Mouse (Mus musculus) E14TG2a.4 (cell line): ENCODE data around the gene Sars2.

Source experiments
- CTCF ChIP-seq: conservative IDR thresholded peaks from 2 replicates; pipeline ENCODE4 v1.5.1; 2014; ENCODE audit warnings: low read length
- NANOG ChIP-seq: IDR thresholded peaks from 2 replicates; pipeline ENCODE4 v1.6.1; 2014; ENCODE audit warnings: borderline replicate concordance, low read length, mixed read lengths
- POU5F1 ChIP-seq: IDR thresholded peaks from 2 replicates; pipeline ENCODE4 v1.6.1; 2014; ENCODE audit warnings: low read length, borderline replicate concordance

GRCm38 (mm10) chr7:28796562-28796975 is 54.8 kb downstream of the Sars2 start:
- TF ChIP-seq CTCF (no peak; the same call in 1 of the 2 replicates), NANOG (no peak), POU5F1 (no peak)
